Mouse (Mus musculus): Measurements from ENCODE around the gene Crtc2. TPM values are rescaled to one million over a fixed set of nuclear protein-coding genes. Genes with fewer than 3 reads are reported as not detected.

Crtc2 gene
- 10 to 100 TPM; 15.1 to 18.0 TPM for total RNA-seq (2021)
- long read RNA-seq, experiment 1, partial matches to known transcripts: 5 of 10 reads
- long read RNA-seq, experiment 1, other reads (novel, unspliced or antisense): 3 of 10 reads
- long read RNA-seq, experiment 2, transcript Crtc2-201 (14 exons, 2,747 nt): major isoform, 5 of 9 reads
- long read RNA-seq, experiment 2, partial matches to known transcripts: 0 of 9 reads
- long read RNA-seq, experiment 2, other reads (novel, unspliced or antisense): 3 of 9 reads

DNA sequence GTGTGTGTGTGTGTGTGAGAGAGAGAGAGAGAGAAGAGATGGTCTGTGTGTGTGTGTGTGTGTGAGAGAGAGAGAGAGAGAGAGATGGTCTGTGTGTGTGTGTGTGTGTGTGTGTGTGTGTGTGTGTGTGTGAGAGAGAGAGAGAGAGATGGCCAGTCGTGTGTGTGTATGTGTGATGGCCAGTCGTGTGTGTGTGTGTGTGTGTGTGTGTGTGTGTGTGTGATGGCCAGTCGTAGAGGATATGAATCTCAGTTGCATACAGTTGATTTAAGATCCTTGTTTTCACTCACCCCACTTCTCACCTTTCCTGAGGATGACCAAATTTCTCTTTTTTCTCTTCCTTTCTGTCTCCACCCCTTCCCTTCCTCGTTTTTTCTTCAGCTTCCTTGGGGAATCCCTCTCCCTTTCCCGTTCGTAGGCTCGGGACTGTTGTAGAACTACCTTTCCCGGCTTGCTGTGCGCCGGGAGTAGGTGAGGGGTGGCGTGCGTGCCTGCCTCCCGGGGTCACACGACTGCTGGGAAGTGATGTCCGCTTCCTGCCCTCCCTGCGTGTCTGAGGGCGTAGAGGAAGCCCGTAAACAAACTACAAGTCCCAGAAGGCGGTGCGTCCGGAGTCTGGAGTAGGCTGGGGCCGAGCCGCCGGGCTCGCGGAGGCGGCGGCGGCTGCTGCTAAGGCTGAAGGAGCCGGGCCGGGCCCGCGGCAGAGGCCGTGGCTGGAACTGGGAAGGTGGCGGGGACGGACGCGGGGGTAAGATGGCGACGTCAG is at the start of gene Crtc2:
Gene Crtc2, plus strand, starts transcription at position 511 of the 766 bp plus-strand sequence.
- peak; percentile 86 for DNase-seq

DNA sequence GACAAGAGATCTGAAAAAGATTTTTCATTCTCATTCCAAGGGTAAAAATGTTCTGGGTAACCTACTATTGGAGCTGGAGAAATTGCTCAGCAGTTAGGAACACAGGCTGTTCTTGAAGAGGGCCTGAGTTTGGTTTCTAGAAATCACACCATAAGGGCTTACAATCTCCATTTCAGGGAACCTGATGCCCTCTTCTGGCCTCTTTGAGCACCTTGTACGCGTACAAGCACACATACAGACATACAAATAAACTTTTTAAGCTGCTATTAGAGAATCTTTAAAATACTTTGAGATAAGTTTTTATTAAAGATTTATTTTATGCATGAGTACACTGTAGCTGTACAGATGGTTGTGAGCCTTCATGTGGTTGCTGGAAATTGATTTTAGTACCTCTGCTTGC is 49.4 kb upstream of the Crtc2 start:
- no peak for DNase-seq

GRCm38 (mm10) chr3:90208662-90209061 is 45.3 kb upstream of the Crtc2 start:
- DNase-seq: no peak

- DNase-seq: no peak
Measured at GRCm38 (mm10) chr3:90209908-90210566, 43.9 kb upstream of the Crtc2 start.

DNA sequence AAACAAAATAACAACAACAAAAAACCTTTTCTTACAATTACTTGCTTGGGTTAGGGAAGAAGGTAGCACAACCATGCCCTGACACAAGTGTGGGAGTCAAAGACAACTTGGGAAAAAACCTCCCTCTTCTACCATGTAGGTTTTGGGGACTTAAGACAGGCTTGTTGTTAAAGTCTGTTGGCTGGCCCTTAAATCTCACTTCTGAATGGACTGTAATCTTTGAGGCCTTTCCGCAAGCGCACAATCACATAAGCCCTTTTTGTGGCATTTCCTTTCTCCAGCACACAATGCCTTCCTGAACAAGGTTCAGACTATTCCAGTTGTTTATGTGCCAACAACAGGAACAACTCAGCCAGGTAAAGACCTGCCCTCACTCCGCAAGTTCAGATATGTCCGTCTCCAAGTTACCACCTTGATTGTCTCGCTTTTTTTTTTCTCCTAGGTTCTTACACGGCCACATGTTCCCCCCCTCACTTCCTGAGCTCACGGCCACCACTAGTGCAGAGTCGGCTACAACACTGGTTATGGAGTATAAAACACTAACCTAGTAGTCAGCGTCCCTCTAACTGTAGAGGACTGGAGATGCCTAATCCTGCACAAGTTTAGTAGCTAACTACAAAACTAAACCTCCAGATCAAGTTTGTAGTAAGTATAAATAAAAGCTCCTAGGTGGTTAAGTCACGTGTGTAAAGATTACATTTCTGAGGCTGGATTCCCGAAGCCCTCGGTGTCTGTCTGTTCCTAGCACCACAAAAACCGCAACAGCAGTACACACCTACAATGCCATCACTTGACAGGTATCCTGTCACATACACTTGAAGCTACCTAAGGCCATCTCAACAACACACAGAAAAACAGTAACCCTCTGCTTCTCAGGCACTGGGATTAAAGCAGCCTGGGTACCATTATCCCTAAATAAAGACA is 42.2 kb upstream of the Crtc2 start:
- no peak for DNase-seq

DNA sequence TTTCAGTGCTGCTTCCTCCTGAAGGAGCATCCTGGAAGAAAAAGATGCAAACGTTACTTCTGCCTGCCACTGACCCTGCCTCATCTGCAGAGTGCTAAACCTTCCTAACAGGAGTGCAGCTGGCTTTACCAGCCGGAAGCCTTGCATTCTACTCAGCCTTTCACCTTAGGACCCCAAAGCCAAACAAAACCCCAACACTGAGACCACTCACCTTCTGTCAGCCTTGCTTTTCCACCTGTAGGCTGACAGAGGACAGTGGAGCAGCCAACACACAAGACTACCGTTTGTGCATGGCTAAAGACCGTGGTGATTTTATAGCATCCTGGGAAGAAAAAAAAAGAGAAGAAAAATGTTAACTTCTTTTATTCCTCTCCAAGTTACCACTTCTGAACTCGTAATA is 41.2 kb upstream of the Crtc2 start:
- no peak for DNase-seq

GRCm38 (mm10) chr3:90213377-90213866 is 40.5 kb upstream of the Crtc2 start, which contains the start of the genes Rps27 and Rab13:
Rps27 (minus strand) TSS chr3:90213651.
Rab13 (plus strand) TSS chr3:90213695.
- peak; percentile 71 for DNase-seq

DNA sequence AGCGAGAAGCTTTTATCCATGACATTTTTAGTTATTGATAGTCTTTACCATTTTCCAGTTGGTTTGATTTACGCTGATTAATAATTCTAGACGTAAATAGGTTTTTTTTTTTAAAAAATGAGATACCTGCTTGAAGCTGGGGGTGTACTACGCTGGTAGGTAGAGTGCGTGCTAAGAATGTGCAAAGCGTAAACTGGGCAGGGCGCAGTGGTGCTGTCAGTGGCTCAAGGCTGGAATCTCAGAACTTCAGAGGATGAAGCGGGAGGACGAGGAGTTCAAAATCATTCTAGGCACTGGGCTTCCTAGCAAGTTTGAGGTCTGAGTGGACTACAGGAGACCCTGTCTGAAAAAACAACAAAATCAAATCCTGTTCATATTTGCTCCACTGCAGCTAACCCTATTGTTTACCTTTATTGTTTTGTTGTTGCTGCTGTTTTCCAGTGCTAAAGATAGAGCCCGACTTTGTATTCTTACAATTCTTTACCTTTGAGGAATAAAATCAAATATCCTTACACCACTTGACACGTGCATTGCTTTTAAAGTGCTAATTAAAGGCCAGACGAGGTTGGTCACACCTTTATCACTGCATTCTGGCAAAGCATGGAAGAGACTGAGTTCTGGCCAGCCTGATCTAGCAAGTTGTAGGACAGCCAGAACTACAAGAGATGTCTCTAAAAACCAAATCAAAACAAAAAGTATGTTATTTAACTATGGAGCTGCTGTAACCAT is 39.8 kb upstream of the Crtc2 start:
- DNase-seq: no peak

DNA sequence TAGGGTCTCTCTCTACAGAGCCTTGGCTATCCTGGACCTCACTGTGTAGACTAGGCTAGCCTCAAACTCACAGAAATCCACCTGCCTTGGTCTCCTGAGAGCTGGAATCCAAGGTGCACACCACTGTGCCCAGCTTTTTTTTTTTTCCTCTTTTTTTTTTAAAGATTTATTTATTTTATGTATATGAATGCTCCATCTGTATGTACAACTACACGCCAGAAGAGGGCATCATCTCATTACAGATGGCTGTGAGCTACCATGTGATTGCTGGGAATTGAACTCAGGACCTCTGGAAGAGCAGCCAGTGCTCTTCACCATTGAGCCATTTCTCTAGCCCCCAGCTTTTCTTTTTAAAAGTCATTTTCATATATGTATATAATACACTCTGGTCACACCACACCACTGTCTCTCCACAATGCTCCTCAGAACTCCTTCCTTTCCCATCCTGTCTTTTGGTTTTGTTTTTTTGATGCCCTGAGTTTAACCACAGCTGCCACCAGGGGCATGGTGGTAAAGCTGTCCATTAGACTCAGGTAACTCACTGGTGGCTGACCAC is 38.1 kb upstream of the Crtc2 start:
- DNase-seq: no peak

- DNase-seq: peak; percentile 28
Measured at GRCm38 (mm10) chr3:90220088-90220487, 33.9 kb upstream of the Crtc2 start.

DNA sequence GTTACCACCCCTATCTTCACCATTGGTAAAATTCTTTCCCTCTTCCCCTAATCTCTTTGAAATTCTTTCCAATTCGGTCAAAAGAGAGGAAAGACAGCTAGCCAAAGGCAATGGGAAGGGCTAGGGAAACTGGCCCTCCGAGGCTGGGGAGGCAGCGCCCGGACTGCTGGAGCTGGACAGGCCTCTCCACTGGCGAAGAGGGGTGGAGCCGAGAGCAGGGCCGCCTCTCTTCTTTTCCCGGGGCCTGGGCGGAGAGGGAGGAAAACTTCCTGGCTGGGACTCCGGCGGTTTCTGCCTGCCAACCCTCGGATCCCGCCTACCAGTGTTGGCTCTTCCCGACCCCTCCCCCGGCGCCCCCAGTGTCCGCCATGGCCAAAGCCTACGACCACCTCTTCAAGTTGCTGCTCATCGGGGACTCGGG is 33.4 kb upstream of the Crtc2 start:
- DNase-seq: peak; percentile 77

GRCm38 (mm10) chr3:90221123-90221522 is 32.8 kb upstream of the Crtc2 start:
- DNase-seq: no peak

GRCm38 (mm10) chr3:90222455-90222854 is 31.5 kb upstream of the Crtc2 start:
- DNase-seq: no peak

DNA sequence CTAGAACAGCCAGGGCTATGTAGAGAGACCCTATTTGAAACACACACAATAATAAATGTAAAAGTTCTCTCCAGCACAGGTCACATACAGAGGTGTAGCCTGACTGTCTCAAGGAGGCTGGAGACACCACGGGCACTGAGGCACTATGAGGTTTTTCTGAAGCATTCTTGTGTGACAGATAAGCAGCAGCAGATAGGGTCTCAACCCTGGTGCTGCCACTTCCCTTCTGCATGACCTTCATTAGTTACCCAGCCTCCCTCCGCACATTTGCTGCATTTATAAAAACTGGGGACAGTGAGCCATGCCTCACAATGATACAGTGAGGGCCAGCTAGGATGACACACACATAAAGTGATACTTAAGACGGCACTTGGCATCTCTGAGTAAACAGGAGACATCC is 31.0 kb upstream of the Crtc2 start:
- no peak for DNase-seq

GRCm38 (mm10) chr3:90224331-90224730 is 29.6 kb upstream of the Crtc2 start:
- DNase-seq: no peak

DNA sequence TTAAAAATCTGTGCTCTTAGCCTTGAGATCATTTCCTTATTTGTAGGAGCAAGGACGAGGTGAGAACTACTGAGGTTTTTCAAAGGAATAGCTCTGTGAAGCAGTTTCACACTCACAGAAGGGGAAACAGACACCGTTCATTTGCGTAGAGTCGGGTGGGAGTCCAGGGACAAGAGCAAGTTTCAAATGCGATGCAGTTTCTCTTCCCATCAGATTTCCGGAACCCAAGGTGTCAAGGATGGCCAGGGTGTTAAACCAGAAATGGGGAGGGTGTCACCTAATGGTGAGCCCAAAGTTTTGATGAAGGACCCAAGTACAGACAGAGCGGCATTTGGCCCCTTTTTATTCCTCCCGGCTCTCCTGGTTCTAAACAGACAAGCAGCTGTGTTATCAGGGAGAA is 22.9 kb upstream of the Crtc2 start:
- no peak for DNase-seq

DNA sequence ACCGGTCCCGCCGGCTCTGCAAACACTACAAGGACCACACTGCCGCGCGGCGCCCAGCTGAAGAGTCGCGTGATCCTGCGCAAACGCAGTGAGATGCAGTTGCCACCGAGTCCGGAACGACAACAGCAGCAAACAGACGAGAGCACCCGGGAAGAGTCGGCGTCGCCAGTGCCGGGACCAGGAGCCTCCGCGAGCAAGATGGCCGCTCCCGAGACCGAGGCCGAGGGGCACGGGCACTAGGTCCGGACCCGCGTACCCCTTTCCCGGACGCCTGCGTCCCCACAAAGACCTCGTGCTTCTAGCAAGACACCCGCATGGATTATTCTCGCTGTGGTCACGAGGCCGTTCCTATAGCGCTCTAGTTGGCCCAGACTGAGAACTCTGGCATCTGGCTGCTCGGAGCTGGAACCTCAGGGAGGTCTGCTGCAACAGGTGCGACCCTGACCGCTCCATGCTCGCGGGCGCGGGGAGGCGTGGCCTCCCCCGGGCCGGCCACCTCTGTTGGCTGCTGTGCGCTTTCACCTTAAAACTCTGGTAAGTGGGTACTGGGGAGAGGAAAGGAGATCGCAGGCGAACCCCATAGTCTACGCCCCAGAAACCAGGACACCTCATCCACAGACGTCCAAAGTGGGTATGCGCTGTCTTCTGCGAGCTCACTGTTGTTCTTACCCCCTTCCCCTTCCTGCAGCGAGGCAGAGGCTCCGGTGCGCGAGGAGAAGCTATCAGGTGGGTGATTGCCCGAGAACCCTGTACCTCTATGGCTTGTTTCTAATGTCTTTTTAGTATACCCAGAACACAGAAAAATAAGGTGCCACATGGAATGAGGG is 22.2 kb upstream of the Crtc2 start, which contains the start of gene Jtb:
Gene Jtb, plus strand, starts transcription at position 91 of the 827 bp plus-strand sequence.
- peak; percentile 89 for DNase-seq

DNA sequence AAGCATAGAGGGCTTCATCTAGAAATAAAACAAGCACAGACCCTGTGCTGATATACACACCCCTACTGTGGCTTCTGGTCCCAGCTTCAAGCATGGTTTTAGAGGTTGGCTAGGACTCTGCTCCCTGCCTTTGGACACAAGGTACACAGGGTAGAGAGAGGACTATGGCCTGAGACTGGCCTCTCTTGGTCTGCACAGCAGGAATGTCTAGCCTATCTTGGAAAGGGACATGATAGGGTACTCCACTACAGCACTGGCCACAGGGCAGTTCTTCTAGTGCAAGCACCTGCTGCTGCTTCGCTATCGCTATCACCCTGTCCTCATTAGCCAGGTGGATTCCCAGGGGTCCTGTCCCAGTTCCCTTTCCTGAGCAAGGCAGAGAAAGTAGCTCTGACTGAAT is 12.7 kb upstream of the Crtc2 start:
- no peak for DNase-seq

DNA sequence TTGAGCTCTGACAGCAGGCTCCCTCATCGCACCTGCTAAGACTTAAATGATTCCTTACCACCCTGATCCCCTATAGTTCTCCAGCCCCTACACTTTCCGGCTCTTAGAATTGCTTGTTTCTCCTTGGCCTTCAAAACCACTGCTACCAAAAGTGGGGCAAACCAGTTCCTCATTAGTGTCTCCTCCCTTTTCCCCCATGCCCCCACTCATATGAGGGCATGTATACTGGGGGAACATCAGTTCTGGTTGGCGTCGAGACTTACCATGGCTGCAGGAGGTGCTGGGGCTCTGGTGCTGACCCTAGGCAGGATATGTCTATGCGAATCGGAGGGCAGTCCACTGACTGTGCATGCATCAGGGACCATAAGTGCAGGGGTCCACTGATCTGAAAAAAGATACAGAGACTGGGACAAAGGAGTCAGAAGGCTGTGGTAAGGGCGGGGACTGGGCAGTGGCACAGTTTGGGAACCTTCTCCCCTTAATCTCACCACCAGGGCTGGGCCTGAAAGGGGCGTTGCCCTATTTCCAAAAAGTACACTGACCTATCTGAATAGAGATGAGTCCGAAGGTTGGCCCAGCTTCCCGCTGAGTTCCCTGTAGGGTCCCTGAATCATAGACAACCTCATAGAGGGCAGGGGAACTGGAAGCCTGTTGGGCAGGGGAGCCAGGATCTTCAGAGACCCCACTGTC is 12.1 kb upstream of the Crtc2 start:
- no peak for DNase-seq
